Mouse (Mus musculus): ENCODE measurements around the gene Kcnk15.

Kcnk15 gene

GRCm38 (mm10) chr2:163853461-163853901 is at the start of gene Kcnk15:
Gene Kcnk15, plus strand, starts transcription at chr2:163853651.
- no peak for DNase-seq (ENCODE audit: low spot score in 2 of 2)

DNA sequence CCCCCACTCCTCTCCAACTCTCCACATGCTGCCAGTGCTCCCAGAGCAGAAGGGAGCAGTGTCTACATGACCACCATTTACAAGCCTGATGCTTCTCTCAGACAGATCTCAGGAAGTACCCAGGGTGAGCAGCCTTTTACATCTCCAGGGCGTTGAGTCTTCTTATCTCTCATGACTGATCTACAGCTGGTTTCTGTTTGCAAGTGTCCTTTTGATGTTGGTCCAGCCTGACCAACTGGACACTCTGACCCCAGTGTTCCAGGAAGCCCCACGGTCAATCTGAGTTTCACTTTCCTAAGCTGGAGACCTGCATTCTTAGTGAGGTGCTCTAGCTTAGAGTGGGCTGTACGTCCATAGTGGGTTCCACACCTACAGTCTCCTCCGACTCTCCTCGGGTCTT is 49.6 kb upstream of the Kcnk15 start:
- no peak for DNase-seq (ENCODE audit: low spot score in 2 of 2)

DNA sequence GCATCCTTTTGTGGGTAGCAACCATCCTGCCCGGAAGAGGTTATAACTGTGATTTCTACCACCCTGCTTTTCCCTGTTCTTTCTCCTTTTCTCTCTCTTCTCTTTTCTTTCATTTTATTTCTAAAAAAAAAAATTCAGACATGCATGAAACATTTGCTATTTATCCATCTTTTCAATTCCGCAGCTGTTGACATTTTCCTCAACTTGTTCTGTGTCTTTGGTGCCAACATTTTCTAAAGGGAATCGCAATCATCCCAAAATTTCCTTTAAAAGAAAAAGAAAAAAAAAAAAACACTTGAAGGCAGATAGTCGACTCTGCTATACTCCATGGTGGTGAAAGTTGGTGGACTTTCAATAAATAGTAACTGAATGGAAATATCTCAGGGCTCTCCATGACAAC is 44.3 kb upstream of the Kcnk15 start:
- no peak for DNase-seq (ENCODE audit: low spot score in 2 of 2)

- DNase-seq (ENCODE audit: low spot score in 2 of 2) = no peak
Observed at GRCm38 (mm10) chr2:163809704-163810103, 43.7 kb upstream of the Kcnk15 start.

DNA sequence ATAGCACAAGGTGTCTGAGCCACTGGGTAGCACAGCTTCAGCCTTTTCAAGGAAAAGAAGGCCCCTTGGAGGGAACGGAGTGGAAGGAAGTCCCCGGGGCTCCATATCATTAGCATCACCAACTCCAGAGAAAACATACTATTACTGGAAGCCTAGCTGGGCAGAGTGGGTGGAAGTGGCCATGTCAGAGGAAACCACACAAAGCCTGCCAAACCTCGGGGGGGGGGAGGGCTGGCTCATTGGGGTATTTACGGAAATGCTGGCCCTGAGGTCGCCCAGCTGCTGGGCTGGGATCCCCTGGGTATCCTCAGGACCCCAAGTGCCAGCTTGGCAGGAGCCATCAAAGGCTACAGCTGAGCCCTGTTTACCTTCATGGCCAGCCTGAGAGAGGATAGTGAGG is 40.4 kb upstream of the Kcnk15 start:
- no peak for DNase-seq (ENCODE audit: low spot score in 2 of 2)

GRCm38 (mm10) chr2:163814739-163815465 is 38.5 kb upstream of the Kcnk15 start:
- no peak for DNase-seq (ENCODE audit: low spot score in 2 of 2)

DNA sequence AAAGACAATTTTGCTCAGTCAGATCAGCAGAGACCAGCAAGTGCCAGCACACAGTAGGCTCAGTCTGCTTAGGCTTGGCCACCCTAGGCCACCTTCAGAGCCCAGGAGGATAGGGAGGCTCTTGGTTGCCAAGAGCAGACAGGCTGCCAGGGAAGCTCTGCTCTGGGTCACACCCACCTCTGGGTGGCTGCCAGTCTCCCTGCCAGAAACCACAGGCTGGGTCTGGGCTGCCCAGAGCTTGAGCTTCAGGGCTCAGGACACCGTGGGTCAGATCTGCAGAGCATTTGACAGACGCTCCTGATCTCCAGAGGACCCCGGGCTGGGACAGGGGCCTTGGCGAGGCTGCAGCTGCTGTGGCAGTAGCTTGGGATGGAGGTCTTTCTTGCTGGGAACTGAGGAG is 32.8 kb upstream of the Kcnk15 start, which contains the start of gene Ccn5:
Gene Ccn5, plus strand, starts transcription at position 255 of the 400 bp plus-strand sequence.
- peak in 1 of 2 experiments; percentile 48 for DNase-seq (ENCODE audit: low spot score in 2 of 2)

DNA sequence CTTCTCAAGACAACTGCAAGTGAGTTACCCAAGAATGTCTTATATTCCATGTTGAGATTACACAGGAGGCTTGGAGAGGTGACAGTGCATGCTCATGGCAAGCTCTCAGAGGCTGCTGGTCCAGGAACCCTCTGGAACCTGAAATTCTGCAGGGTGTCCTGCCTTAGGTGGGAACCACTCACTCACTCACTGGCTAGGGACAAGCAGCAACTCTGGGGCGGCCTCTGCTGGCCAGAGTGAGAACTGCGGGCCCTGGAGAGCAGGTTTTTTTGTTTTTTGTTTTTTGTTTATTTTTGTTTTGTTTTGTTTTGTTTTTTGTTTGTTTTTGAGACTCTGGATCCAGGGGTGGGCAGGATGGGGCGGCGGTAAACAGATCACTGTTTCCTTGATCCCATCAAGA is 30.2 kb upstream of the Kcnk15 start:
- DNase-seq (ENCODE audit: low spot score in 2 of 2) = no peak

DNA sequence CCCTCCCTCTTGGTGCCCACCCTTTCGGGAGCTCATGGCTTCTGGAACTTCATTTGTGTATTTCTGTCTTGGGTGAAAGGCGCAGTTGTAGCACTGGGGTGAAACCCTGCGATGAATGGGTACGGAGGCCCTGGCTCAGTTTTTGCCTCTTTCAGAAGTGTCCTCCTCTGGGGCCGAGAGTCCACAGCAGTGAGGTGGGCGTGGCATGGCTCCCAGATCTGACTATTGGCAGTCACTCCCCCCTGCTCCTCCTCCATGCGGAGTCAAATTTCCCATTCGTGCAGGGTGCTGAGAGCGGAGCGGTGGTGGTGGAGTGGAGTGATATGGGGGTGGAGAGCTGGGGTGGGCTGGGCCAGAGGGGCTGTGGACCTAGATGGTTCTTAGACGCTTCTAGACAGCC is 29.7 kb upstream of the Kcnk15 start:
- DNase-seq (ENCODE audit: low spot score in 2 of 2) = no peak

DNA sequence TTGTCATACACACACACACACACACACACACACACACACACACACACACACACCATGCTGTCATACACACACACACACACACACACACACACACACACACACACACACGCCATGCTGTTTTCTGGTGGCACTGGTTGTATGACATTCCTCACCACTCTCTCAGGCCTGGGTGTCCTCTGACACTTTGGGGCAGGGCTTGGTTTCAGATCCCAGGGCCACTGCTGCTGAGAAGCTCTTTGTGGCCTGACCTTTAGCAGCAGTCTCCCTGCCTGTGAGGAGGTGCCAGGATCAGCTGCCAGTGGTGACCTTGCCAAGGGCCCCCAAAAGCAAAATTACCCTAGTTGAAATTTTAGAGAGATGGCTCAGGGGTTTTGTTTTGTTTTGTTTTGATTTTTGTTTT is 27.6 kb upstream of the Kcnk15 start:
- no peak for DNase-seq (ENCODE audit: low spot score in 2 of 2)

DNA sequence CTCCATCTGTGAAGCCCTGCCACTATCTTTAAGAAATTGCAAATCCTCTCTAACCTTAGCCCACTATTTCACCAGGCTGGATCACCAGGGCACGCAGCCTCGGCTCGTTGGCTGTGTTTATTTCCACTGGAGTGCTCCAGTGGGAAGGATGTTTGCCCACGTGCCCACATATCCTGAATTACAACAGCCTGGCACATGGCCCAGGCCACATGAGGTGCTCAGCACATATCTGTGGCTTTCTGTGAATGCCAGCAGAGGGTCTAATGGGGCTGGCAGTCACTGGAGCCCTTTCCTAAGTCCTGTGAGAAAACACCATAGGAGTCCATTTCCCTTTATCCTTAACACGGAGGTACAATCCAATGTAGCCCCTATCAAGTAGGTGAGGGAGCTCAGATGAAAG is 27.0 kb upstream of the Kcnk15 start:
- DNase-seq (ENCODE audit: low spot score in 2 of 2) = no peak

DNA sequence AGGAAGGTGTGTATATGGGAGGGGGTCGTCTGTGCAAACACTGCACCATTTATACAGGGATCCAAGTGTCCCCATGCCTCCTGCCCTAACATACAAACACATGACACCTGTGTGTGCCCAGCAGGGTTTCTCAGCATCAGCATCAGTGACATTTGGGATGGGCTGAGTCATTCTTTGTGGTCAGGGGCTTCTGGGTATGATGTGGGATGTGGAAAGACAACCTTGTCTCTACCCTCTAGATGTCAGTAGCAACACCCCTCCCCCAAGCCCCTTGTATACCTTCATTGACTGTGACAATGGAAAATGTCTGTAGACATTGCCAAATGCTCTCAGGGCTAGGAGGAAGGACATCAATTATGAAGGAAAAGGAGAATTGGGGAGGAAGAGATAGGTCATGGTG is 22.3 kb upstream of the Kcnk15 start:
- no peak for DNase-seq (ENCODE audit: low spot score in 2 of 2)

GRCm38 (mm10) chr2:163838043-163838442 is 15.4 kb upstream of the Kcnk15 start:
- DNase-seq (ENCODE audit: low spot score in 2 of 2) = peak; percentile 51 to 81

- DNase-seq (ENCODE audit: low spot score in 2 of 2) = no peak
Observed at GRCm38 (mm10) chr2:163839519-163839918, 13.9 kb upstream of the Kcnk15 start.

- DNase-seq (ENCODE audit: low spot score in 2 of 2) = no peak
Observed at GRCm38 (mm10) chr2:163842043-163842442, 11.4 kb upstream of the Kcnk15 start.

DNA sequence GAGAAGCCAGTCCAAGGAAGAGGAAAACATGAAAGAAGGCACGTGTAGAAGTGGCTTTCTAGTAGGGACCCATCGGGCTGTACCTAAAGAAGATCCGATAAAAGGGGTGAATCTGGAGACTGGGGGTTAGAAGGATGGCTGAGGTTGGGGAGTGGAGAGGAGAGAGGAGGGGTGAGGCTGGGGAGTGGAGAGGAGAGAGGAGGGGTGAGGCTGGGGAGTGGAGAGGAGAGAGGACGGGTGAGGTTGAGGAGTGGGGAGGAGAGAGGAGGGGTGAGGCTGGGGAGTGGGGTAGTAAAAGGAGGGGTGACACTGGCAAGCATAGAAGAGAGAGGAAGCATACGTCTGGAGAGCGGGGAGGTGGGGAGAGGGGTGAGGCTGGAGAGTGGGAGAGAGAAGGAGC is 3.8 kb downstream of the Kcnk15 start:
- DNase-seq (ENCODE audit: low spot score in 2 of 2) = no peak

DNA sequence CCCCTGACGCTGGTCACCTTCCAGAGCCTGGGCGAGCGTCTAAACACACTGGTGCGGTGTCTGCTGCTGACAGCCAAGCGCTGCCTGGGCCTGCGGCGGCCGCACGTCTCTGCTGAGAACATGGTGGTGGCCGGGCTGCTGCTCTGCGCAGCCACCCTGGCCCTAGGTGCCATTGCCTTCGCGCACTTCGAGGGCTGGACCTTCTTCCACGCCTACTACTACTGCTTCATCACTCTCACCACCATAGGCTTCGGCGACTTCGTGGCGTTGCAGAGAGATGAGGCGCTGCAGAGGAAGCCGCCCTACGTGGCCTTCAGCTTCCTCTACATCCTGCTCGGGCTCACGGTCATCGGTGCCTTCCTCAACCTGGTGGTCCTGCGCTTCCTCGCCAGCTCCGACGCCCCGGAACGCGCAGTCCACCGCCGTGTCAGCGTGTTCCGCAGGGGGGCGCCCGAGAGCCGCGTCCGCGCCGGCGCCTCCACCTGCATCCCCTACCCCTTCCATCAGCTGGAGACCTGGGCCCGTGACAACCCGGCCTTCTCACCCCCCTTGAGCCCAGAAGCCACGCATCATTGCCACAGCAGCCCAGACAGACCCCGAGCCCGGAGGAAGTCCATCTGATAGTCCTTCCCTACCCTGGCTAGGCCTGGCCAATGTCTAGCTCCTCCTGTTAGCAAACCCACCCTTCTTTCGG is 5.0 kb downstream of the Kcnk15 start:
- no peak for DNase-seq (ENCODE audit: low spot score in 2 of 2)

GRCm38 (mm10) chr2:163865311-163865710 is 11.9 kb downstream of the Kcnk15 start:
- no peak for DNase-seq (ENCODE audit: low spot score in 2 of 2)

- DNase-seq (ENCODE audit: low spot score in 2 of 2) = no peak
Observed at GRCm38 (mm10) chr2:163866061-163866460, 12.6 kb downstream of the Kcnk15 start.

DNA sequence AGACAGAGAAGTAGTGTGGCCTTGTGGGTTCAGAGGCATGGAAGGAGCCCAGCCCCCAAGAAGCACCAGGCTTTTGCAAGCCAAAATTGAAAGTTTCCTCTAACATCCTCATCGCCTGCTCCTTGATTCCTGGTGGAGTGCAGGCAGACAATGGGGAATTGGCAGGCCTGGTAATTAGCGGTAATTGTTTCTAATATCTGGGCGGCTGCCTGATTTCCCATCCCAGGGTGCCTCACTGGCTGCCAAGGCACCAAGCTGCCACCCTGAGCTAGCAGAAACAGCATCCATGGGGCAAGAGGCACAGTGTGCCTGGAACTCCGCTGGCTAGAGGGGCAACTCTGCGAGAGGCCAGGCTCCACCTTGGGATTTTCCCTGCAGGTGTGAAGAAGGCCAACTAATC is 16.3 kb downstream of the Kcnk15 start:
- DNase-seq (ENCODE audit: low spot score in 2 of 2) = no peak

DNA sequence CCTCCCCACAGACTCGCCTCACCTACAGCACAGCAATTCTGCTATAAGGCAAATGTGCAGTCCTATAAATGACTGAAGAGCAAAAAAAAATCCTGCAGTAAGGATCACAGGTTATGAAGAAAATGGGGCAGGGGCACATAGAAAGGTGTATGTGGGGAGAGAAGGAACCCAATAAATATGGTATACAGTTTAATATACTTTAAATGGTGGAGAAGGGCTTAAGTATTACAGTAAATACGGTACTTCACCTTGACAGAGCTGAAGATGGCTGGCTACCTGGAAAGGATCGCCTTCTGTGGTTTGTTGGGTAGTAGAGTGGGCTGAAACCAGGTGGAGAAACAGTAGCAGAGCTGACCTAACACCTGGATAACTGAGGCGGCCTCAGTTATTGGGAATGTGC is 17.8 kb downstream of the Kcnk15 start:
- no peak for DNase-seq (ENCODE audit: low spot score in 2 of 2)

GRCm38 (mm10) chr2:163871906-163872305 is 18.5 kb downstream of the Kcnk15 start:
- no peak for DNase-seq (ENCODE audit: low spot score in 2 of 2)

DNA sequence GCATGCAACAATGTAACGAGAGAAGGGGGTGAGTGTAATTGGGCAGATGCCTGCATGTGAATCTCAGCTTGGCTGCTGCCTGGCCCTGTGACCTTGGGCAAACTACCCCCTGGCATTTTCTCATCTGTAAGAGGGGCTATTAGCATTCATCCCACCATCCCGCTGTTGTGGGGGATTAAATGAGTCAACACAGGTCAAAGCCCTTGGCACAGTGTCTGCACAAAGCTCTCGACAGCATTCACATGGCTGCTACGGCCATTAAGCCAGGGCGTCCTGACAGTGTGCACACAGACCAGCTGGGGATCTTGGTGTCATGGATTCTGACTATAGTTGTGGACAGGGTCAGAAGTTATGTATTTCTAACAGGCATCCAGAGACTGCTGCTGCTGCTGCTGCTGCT is 21.4 kb downstream of the Kcnk15 start:
- DNase-seq (ENCODE audit: low spot score in 2 of 2) = no peak

Measured in urinary bladder, postnatal 4 days (tissue).